Mouse (Mus musculus) megakaryocyte, adult 5-6 weeks (primary cell): Measurements from ENCODE around the gene Cntnap2. TPM values are rescaled to one million over a fixed set of nuclear protein-coding genes. Genes with fewer than 3 reads are reported as not detected.

Experiments used
- ATAC-seq: 2 replicates; pipeline ENCODE4 v1.8.0; 2016; ENCODE audit warnings: mild to moderate bottlenecking, inconsistent platforms; ENCODE audit not compliant: poor library complexity, severe bottlenecking
- total RNA-seq, 2 experiments: library from RNA; stranded (forward) in 1 of 2; stranded (reverse) in 1 of 2; fragments of 153-499, 151-499 nt in 1 of 2; fragments of 221-1000, 200-1000 nt in 1 of 2; gene quantifications; 2 replicates each; pipeline versions ENCODE4 v1.2.3 to v1.2.4; 2015 to 2017

The Cntnap2 gene
- total RNA-seq (2015) (not detected in 2 replicates), total RNA-seq (2017) (not detected in 2 replicates)

DNA sequence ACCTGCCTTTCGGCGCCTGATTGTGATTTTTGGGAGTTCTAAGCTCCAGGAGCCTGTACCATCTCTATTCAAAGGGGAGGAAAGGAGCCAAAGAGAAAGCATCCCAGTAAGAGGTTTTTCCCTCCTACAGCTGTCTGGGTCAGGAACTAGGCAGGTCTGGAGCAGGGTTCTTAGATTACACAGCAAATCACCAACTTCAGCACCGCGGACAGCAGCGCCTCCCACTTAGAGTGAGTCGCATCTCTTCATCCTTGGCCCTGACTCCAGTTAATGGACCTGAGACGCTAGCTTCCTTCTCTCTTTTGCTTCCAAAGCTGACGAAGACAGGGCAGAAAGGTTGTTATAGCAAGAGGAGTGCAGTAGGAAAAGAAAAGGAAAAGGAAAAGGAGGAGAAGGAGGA lies at the start of gene Cntnap2:
Cntnap2 (plus strand) TSS at position 267 of the 400 bp plus-strand sequence.
- ATAC-seq: no peak

GRCm38 (mm10) chr6:45026011-45026682 lies 33.0 kb upstream of the Cntnap2 start:
- peak; percentile 88 for ATAC-seq

DNA sequence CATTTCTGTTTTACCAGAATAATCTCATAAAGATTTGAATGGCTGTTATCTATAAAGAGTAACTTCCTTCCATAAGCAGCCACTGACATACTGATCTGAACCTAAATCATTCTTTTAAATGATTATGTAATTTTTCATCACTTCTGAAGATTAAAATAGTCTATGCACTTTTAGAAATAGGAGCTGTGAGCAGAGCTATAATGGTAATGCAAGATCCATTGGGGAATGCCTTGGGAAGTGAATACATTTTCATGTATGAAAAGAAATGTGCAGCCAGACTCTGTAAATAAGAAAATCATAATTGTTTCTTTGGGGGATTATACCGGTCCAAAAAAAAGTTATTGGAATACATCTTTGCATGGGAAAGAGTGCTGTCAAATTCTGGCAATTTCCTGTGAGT lies 19.7 kb upstream of the Cntnap2 start:
- no peak for ATAC-seq

DNA sequence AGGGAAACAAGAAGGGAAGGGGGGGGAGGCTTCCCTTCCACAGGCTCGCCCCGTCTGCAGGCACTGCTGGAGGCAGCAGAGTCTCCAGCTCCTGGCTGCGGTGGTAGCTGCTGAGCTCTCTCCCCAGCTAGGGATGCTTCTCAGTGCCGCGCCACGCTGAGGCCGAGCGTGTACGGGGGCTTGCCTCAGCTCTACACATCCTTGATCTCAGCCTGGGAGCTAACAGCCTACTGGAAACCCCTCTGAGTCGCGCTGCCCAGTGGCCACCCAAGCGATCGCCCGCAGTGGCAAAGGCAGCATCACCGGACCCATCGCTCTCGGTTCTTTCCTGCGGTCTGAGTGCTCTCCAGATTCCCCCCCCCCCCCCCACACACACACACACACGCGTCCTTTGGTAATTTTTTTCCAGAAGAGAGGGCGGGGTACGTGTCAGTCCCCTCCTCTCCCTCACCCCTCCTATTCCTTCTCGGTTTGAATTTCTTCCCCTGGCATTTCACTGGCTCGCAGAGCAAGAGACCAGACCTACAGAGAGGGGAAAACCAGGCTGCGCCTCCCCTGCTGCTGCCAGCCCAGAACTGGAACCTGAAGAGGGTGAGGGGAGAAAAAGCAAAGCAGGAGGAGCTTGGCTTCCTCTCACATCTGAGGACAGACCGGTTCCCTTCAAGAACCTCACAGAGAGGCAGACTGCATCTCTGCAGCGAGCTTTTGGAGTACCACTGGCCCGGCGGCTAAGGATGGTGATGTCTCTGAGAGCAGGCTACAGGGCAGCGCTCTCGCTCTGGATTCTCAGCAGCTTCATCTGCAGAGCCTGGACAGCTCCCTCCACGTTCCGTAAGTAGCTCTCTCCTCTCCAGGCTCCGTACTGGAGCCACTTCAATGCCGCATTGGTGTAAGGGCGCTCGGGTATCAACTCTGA lies 657 bp downstream of the Cntnap2 start:
- no peak for ATAC-seq

DNA sequence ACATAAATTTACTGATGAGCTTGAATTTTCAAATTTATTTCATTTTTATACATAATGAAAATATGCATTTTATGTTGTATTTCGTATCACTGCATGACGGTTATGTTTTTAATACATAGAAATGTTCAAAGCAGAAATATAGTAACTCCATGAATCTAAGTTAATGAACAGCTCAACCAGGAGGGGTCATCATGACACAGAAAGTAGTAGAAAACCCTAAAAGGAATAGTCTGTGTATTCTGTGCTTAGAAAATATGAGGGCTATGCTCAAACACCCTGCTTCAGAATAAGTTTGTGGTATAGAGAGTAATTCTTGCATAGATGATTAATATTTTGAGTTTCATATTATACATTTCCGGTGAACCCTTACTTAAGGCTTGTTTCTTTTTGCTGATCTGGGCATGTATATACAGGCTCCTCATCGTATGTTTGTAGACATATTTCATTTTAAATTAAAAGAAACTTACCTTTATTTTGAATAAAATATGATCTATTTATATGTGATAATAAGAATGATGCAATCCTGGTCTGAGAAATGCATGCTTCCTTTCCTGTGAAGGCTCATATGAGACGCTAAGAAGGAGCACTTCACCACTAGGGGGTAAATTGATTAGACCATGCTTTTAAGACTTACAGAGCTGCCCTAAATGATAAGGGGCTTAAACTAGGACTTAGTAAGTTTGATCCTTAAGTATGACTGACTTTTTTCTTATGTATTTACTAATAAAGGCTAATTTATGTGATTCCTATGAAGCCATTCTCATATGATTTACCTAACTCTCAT lies 3.2 kb downstream of the Cntnap2 start:
- ATAC-seq: no peak

GRCm38 (mm10) chr6:45088304-45088703 lies 29.1 kb downstream of the Cntnap2 start:
- ATAC-seq: no peak

DNA sequence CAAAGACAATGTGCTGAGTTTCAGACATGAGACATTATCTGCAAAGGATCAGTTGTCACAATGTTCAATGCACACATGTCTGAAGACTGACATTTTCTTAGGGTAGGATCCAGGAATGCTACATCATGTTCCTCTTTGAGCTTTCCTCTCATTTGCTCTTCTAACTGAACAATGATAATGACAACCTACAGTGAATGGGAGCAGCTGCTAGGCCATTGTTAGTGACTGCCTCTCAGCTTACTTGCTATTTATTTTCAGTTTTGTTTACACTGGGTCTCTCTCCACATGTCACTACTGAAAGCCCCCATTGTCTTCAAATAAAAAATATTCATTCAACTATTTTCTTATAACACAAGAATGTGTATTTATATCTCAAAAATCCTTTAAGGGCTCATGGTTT lies 54.5 kb downstream of the Cntnap2 start:
- ATAC-seq: no peak

DNA sequence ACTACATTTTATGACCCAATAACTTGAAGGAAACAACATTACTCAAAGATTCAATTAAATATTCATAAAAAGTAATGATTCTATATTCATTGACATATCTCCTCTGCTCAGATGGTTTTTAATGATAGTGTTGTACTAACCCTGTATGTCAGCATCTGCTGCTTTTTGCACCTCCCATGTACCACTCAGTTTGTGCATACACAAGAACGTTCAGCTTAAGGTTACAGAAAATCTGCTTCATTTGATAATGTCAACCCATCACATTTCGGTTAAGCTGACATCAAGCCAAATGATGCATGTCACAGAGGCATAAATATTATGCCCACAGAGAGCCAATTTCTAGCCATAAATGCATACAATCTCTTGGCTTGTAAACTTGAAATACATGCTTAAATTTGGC lies 85.7 kb downstream of the Cntnap2 start:
- ATAC-seq: no peak

GRCm38 (mm10) chr6:45205039-45205438 lies 145.9 kb downstream of the Cntnap2 start:
- ATAC-seq: no peak

- no peak for ATAC-seq
Measured at GRCm38 (mm10) chr6:45214330-45214729, 155.2 kb downstream of the Cntnap2 start.

DNA sequence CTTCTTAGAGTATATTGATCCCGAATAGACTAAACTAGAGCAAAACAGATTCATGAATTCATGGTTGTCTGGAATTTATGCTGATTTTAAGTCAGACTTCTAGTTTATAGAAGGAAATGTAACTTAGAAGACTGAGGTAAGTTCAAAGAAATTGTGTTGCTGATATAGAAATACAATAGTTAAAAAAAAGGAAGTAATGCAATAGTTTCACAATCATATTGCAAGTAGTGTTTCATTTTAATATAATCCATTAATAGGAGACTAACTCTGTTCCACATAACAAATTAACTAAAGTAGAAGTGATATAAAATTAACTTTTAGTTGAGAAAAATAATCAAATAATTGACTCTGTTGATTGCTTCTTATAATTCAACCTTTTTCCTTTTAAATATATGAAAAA lies 169.8 kb downstream of the Cntnap2 start:
- peak; percentile 82 for ATAC-seq

DNA sequence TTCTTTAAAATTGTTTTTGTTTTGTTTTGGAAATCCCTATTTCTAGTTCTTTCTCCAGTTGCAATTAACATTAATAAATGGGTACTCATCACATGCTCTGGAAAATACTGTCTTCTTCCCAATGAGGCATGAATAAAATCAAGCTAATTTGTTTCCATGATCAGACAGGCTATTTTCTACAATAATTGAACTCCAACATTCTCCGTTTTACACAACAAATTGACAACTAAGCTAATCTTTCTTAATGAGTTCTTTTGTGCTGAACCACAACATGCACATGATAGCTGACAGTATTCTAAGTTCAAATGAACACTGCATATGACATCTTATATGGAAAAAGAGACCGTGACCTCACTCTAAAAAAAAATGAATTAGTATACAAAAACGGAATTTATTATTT lies 173.4 kb downstream of the Cntnap2 start:
- ATAC-seq: no peak

DNA sequence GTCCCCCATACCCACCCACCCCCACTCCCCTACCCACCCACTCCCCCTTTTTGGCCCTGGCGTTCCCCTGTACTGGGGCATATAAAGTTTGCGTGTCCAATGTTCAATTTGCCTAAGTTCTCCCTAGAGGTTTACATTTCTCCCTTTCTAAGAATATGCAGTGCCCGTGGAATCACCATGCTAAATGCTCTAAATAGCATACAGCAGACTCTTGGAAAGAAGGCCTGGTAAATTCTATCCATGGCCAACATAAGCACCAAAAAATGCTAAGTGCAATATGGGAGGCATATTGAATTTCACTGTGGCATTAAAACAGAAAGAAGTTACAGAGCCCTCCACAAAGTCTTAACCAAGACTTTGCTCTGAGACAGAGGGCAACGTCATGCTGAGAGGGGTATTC lies 177.4 kb downstream of the Cntnap2 start:
- ATAC-seq: no peak

- no peak for ATAC-seq
Measured at GRCm38 (mm10) chr6:45238117-45238516, 179.0 kb downstream of the Cntnap2 start.

DNA sequence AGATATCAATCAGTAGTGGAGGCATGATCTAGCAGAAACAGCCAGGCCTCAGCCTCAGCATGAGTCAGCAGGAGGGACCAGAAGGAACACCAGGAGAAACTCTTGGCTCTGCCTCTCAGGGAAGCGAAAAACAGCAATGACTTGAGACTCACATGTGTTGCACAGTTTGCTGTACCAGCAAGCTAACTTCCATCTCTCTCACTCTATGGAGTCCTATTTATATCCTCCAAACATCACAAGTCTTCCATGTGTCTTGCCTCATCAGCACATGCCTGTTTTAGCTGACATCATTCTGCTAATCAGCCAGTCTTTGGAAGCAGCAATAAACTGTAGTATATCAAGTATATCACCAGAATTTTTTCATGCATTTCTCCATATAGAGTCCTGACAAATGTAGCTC lies 182.1 kb downstream of the Cntnap2 start:
- ATAC-seq: no peak

DNA sequence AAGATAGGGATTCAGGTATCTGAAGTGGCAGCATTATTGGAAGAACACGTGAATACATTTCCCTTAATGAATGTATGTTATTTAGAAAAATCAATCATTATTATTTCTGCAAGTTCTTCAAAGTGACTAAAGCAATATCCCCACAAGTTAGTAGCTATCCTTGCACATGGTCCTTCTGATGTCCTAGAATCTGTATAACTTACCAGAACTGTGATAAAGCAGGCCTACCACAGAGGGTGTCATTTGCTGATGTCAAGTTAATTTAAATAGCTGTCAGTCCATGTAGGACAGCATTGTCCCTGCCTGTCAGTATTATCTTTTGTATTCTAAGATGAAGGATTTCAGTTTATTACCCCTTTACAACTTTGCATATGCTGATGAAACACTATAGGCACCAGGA lies 185.5 kb downstream of the Cntnap2 start:
- no peak for ATAC-seq

DNA sequence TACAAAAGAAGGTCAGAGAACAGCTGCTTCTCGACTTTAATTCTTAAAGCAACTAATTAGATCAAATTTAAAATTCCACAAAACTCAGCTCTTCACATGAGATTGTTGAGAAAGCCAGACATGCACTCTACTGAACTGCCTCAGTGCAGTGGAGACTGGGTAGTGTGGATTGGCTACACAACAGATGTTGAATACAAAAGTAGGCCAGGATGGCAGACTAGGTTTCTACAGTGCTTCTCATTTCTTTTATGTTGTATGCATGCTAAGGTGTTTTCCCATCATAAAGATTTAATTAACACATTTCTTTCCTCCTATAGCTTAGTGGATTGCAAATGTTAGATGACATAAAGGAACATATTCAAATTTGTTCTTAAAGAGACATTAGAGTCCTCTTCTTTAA lies 198.9 kb downstream of the Cntnap2 start:
- ATAC-seq: no peak

- ATAC-seq: peak; percentile 89
Measured at GRCm38 (mm10) chr6:45271537-45271936, 212.4 kb downstream of the Cntnap2 start.

DNA sequence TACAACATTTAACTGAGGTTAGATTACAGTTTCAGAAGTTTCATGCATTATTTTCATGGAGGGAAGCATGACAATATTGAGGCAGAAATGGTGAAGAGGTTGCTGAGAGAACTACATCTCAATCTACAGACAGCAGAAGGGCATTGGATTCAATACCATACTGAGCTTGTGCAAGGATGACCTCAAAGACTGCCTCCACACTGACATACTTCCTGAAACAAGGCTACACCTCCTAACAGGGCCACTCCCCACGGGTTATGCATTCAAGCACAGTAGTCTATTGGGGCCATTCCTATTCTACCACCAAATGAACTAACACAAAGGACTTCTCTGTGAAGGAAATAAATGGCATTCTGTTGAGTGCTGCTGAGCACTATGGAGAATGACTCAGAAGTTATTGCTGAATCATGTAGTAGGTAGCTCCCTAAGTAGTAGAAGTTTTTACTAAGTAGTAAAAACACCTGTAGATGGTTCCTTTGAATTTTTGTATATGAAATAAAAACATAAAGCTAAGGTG lies 214.2 kb downstream of the Cntnap2 start:
- ATAC-seq: peak; percentile 75

DNA sequence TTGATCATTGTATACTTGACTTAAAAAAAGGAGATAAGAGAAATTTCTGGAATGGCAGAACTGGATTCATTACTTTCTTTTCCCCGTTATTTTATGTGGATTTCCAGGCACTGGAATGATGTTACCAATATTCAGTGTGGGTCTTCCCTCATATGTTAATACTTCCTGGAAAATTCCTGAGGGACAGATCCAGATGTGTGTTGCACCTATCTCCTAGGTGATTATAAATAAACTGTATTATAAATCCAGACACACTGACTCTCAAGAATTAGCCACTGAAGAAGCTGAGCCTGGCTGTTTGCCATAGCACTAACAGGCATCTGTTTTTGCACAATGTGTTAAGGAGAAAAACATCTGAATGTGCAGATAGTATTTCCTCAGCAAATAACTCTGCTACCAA lies 231.0 kb downstream of the Cntnap2 start:
- ATAC-seq: no peak

GRCm38 (mm10) chr6:45317455-45317854 lies 258.3 kb downstream of the Cntnap2 start:
- ATAC-seq: no peak
